Mouse (Mus musculus): Measurements from ENCODE around the gene Yaf2. TPM values are rescaled to one million over a fixed set of nuclear protein-coding genes. Genes with fewer than 3 reads are reported as not detected.
"Not testable (repeated sequence)": the region's sequence is repeated elsewhere in the genome, so short reads cannot be mapped to it uniquely, and the experiment has no call there.

Yaf2 gene
- 3.5 and 3.7 TPM in 2 replicates for polyA plus RNA-seq (2012)

GRCm38 (mm10) chr15:93336925-93337761 is at the start of gene Yaf2:
Gene Yaf2, minus strand, starts transcription at chr15:93336935.
- peaks cover 16% of the 10 kb centered on the region for H3K27me3 ChIP-seq (ENCODE audit: control insufficient read depth)
- peaks cover 36% of the 10 kb centered on the region for H3K4me1 ChIP-seq (ENCODE audit: control insufficient read depth)
- TF ChIP-seq TAL1 (IDR thresholded peaks at IDR 0.05; ENCODE audit: low read length) (no peak), GATA1 (IDR thresholded peaks at IDR 0.05; ENCODE audit: low read length) (no peak)
- H3K9me3 ChIP-seq (ENCODE audit: control insufficient read depth, low read length), result peaks cover 6% of the 10 kb centered on the region
- peak within 1 kb of the TSS; percentile 87 for H3K4me3 ChIP-seq (replicated peaks)
- peaks cover 16% of the 10 kb centered on the region for H3K36me3 ChIP-seq (ENCODE audit: control insufficient read depth)

GRCm38 (mm10) chr15:93381337-93381736 is 44.6 kb upstream of the Yaf2 start:
- TF ChIP-seq GATA1 (IDR thresholded peaks at IDR 0.05; ENCODE audit: low read length), result no peak
- TF ChIP-seq TAL1 (IDR thresholded peaks at IDR 0.05; ENCODE audit: low read length), result no peak
- no peaks in the 10 kb centered on the region for H3K9me3 ChIP-seq (ENCODE audit: control insufficient read depth, low read length)
- H3K4me1 ChIP-seq (ENCODE audit: control insufficient read depth), result peaks cover 7% of the 10 kb centered on the region
- peaks cover 14% of the 10 kb centered on the region for H3K36me3 ChIP-seq (ENCODE audit: control insufficient read depth)
- no peaks in the 10 kb centered on the region for H3K27me3 ChIP-seq (ENCODE audit: control insufficient read depth)
- H3K4me3 ChIP-seq (replicated peaks), result no peak overlapping the region

DNA sequence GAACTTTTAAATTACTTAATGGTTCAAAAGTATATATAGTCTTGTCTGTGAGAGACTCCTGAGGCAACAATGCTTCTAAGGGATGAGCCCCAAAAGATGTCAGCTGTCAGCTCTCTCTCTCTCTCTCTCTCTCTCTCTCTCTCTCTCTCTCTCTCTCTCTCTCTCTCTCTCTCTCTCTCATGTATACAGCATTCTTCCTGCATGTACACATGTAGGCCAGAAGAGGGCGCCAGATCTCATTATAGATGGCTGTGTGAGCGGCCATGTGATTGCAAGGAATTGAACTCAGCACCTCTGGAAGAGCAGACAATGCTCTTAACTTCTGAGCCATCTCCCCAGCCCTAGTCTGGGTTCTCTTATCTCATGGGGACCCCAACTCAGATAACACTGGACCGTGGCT is 42.4 kb upstream of the Yaf2 start:
- H3K9me3 ChIP-seq (ENCODE audit: control insufficient read depth, low read length), result no peaks in the 10 kb centered on the region
- no peaks in the 10 kb centered on the region; the same call in 1 of the 2 replicates for H3K36me3 ChIP-seq (ENCODE audit: control insufficient read depth)
- no peaks in the 10 kb centered on the region for H3K27me3 ChIP-seq (ENCODE audit: control insufficient read depth)
- H3K4me1 ChIP-seq (ENCODE audit: control insufficient read depth), result peaks cover 20% of the 10 kb centered on the region
- no peak for TF ChIP-seq GATA1 (IDR thresholded peaks at IDR 0.05; ENCODE audit: low read length)
- TF ChIP-seq TAL1 (IDR thresholded peaks at IDR 0.05; ENCODE audit: low read length), result no peak
- no peak overlapping the region for H3K4me3 ChIP-seq (replicated peaks)

- H3K4me1 ChIP-seq (ENCODE audit: control insufficient read depth), result peaks cover 44% of the 10 kb centered on the region
- H3K9me3 ChIP-seq (ENCODE audit: control insufficient read depth, low read length), result no peaks in the 10 kb centered on the region; the same call in 1 of the 2 replicates
- H3K36me3 ChIP-seq (ENCODE audit: control insufficient read depth), result no peaks in the 10 kb centered on the region; the same call in 1 of the 2 replicates
- H3K4me3 ChIP-seq (replicated peaks), result no peak overlapping the region
- TF ChIP-seq TAL1 (IDR thresholded peaks at IDR 0.05; ENCODE audit: low read length) (no peak), GATA1 (IDR thresholded peaks at IDR 0.05; ENCODE audit: low read length) (no peak)
- no peaks in the 10 kb centered on the region for H3K27me3 ChIP-seq (ENCODE audit: control insufficient read depth)
Measured at GRCm38 (mm10) chr15:93375696-93376095, 39.0 kb upstream of the Yaf2 start.

GRCm38 (mm10) chr15:93372525-93373119 is 35.9 kb upstream of the Yaf2 start:
- peak; percentile 56; the same call in 1 of the 2 replicates for TF ChIP-seq GATA1 (IDR thresholded peaks at IDR 0.05; ENCODE audit: low read length)
- peak; percentile 64 for TF ChIP-seq TAL1 (IDR thresholded peaks at IDR 0.05; ENCODE audit: low read length)
- not testable (repeated sequence) for H3K9me3 ChIP-seq (ENCODE audit: control insufficient read depth, low read length); H3K36me3 ChIP-seq (ENCODE audit: control insufficient read depth); H3K4me3 ChIP-seq (replicated peaks)
- Histone ChIP-seq H3K4me1 (ENCODE audit: control insufficient read depth) (peaks cover 44% of the 10 kb centered on the region), H3K27me3 (ENCODE audit: control insufficient read depth) (peaks cover 15% of the 10 kb centered on the region)

GRCm38 (mm10) chr15:93371838-93372237 is 35.1 kb upstream of the Yaf2 start:
- Histone ChIP-seq H3K4me1 (ENCODE audit: control insufficient read depth) (peaks cover 44% of the 10 kb centered on the region), H3K36me3 (ENCODE audit: control insufficient read depth) (no peaks in the 10 kb centered on the region; the same call in 1 of the 2 replicates), H3K27me3 (ENCODE audit: control insufficient read depth) (peaks cover 15% of the 10 kb centered on the region), H3K9me3 (ENCODE audit: control insufficient read depth, low read length) (no peaks in the 10 kb centered on the region; the same call in 1 of the 2 replicates), H3K4me3 (replicated peaks) (no peak overlapping the region)
- no peak for TF ChIP-seq TAL1 (IDR thresholded peaks at IDR 0.05; ENCODE audit: low read length)
- TF ChIP-seq GATA1 (IDR thresholded peaks at IDR 0.05; ENCODE audit: low read length), result no peak

DNA sequence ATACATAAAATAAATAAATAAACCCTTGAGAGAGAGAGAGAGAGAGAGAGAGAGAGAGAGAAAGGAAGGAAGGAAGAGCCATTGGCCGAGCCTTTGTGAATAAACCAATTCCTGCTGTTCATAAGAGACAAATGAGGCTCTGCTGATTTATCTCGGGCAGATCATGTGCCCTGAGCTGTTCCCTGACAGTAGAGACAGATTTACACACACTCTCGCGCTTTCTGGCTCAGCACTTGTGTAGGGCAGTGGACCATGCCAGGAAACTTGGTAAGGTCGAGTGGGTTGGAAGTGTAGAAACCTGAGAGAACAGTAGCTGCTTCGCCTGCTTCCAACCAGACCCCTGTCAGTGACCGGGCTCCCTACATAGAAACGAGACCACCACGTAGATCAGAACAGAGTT is 31.8 kb upstream of the Yaf2 start:
- Histone ChIP-seq H3K4me3 (replicated peaks) (no peak overlapping the region), H3K9me3 (ENCODE audit: control insufficient read depth, low read length) (no peaks in the 10 kb centered on the region; the same call in 1 of the 2 replicates), H3K27me3 (ENCODE audit: control insufficient read depth) (peaks cover 17% of the 10 kb centered on the region), H3K36me3 (ENCODE audit: control insufficient read depth) (no peaks in the 10 kb centered on the region; the same call in 1 of the 2 replicates), H3K4me1 (ENCODE audit: control insufficient read depth) (peaks cover 24% of the 10 kb centered on the region)
- TF ChIP-seq TAL1 (IDR thresholded peaks at IDR 0.05; ENCODE audit: low read length), result no peak
- no peak for TF ChIP-seq GATA1 (IDR thresholded peaks at IDR 0.05; ENCODE audit: low read length)

DNA sequence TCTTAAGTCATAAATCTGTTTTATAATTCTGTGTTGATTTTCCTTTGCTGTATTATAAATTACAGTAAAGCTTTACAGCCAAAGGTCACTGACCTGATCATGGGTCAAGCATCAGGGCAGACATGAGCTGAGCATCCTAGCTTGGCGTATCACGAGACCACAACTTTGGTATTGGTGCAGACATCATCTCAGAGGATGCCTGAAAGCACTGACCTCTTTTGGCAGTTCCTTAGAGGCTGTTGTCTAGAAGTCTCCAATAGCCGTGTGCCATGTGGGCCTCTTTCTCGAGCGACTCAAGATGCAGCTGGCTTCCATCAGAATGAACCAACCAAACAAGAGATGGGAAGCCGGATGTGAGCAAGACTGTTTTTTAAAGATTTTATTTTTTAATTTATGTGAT is 28.8 kb upstream of the Yaf2 start:
- H3K9me3 ChIP-seq (ENCODE audit: control insufficient read depth, low read length), result no peaks in the 10 kb centered on the region
- peaks cover 19% of the 10 kb centered on the region for H3K27me3 ChIP-seq (ENCODE audit: control insufficient read depth)
- TF ChIP-seq TAL1 (IDR thresholded peaks at IDR 0.05; ENCODE audit: low read length) (no peak), GATA1 (IDR thresholded peaks at IDR 0.05; ENCODE audit: low read length) (no peak)
- H3K4me1 ChIP-seq (ENCODE audit: control insufficient read depth), result peaks cover 4% of the 10 kb centered on the region; the same call in 1 of the 2 replicates
- no peak overlapping the region for H3K4me3 ChIP-seq (replicated peaks)
- no peaks in the 10 kb centered on the region for H3K36me3 ChIP-seq (ENCODE audit: control insufficient read depth)
